Mouse (Mus musculus) midbrain, embryonic 10.5 days (tissue): ENCODE measurements around the gene Spats2. TPM values are rescaled to one million over a fixed set of nuclear protein-coding genes. Genes with fewer than 3 reads are reported as not detected.
"Not testable (repeated sequence)": the region's sequence is repeated elsewhere in the genome, so short reads cannot be mapped to it uniquely, and the experiment has no call there.

Experiments used
- DNase-seq: peaks from one replicate; pipeline ENCODE4 v3.0.0-alpha.2; 2017; ENCODE audit warnings: low spot score
- H3K27ac ChIP-seq: fragments of 300-500 bp; sonication (generic); replicated peaks from 2 replicates; pipeline ENCODE4 v1.5.1; 2016; ENCODE audit warnings: mild to moderate bottlenecking
- H3K27me3 ChIP-seq: fragments of 300-500 bp; sonication (generic); 2 replicates; pipeline ENCODE4 v1.6.1; 2016; ENCODE audit warnings: low read depth, mild to moderate bottlenecking; ENCODE audit not compliant: poor library complexity, severe bottlenecking
- H3K36me3 ChIP-seq: fragments of 300-500 bp; sonication (generic); 2 replicates; pipeline ENCODE4 v1.6.1; 2016; ENCODE audit warnings: mild to moderate bottlenecking, moderate library complexity
- H3K4me1 ChIP-seq: fragments of 300-500 bp; sonication (generic); 2 replicates; pipeline ENCODE4 v1.6.1; 2016
- H3K4me3 ChIP-seq: fragments of 300-500 bp; sonication (generic); 2 replicates; pipeline ENCODE4 v1.5.1; 2016; ENCODE audit warnings: mild to moderate bottlenecking, moderate library complexity
- H3K9me3 ChIP-seq: fragments of 300-500 bp; sonication (generic); replicated peaks from 2 replicates; pipeline ENCODE4 v1.6.1; 2016; ENCODE audit warnings: mild to moderate bottlenecking
- WGBS: fragments of 180-500 bp; shearing (Covaris S2); methylation state at CpG from one replicate; pipeline ENCODE4 v1.1.7; 2016; 5-methylcytosine and 5-hydroxymethylcytosine counted together
- polyA plus RNA-seq: library from polyadenylated mRNA; unstranded; fragments of >200 nt; fragmentation: Nextera tagmentation; extraction: Ambion mirVana; gene quantifications from 2 replicates; pipeline ENCODE4 v1.2.1, GENCODE M21; 2016

Spats2 gene
- polyA plus RNA-seq, 1 experiment from 2014 or later, result 57.1 TPM

GRCm38 (mm10) chr15:99248972-99249371, 123.3 kb downstream of the Spats2 start:
- peaks cover 28% of the 10 kb centered on the region for H3K4me1 ChIP-seq
- H3K4me3 ChIP-seq, result no peak overlapping the region
- no peak for DNase-seq
- H3K9me3 ChIP-seq, result no peaks in the 10 kb centered on the region
- no peaks in the 10 kb centered on the region for H3K27me3 ChIP-seq
- no peak overlapping the region for H3K27ac ChIP-seq
- H3K36me3 ChIP-seq, result peaks cover 63% of the 10 kb centered on the region
- 85% methylated on average over 9 of the region's 9 CpGs for WGBS

GRCm38 (mm10) chr15:99249938-99250337, 124.2 kb downstream of the Spats2 start:
- H3K4me3 ChIP-seq, result peak overlapping the region; percentile 75; the same call in 1 of the 2 replicates
- peaks cover 53% of the 10 kb centered on the region for H3K36me3 ChIP-seq
- DNase-seq, result no peak
- no peaks in the 10 kb centered on the region for H3K9me3 ChIP-seq
- peaks cover 28% of the 10 kb centered on the region for H3K4me1 ChIP-seq
- H3K27ac ChIP-seq, result no peak overlapping the region
- WGBS, result 93% methylated on average over 11 of the region's 11 CpGs
- no peaks in the 10 kb centered on the region for H3K27me3 ChIP-seq

- H3K27me3 ChIP-seq, result not testable (repeated sequence)
Observed at GRCm38 (mm10) chr15:99251111-99251510, 125.4 kb downstream of the Spats2 start.

GRCm38 (mm10) chr15:99251626-99252380, 126.1 kb downstream of the Spats2 start, which contains the start of gene Mcrs1:
Gene Mcrs1 (minus strand): TSS chr15:99251961.
- Histone ChIP-seq H3K27me3 (no peaks in the 10 kb centered on the region), H3K9me3 (no peaks in the 10 kb centered on the region), H3K36me3 (peaks cover 35% of the 10 kb centered on the region), H3K27ac (peak within 1 kb of the TSS; percentile 93), H3K4me3 (peak within 1 kb of the TSS; percentile 75), H3K4me1 (peaks cover 28% of the 10 kb centered on the region)
- under 1% methylated on average over 52 of the region's 52 CpGs for WGBS
- peak; percentile 95 for DNase-seq

More at GRCm38 (mm10) chr15:99251111-99251510, 125.4 kb downstream of the Spats2 start:
- WGBS, result under 1% methylated on average over 14 of the region's 15 CpGs
- peak overlapping the region; percentile 74 for H3K27ac ChIP-seq
- H3K9me3 ChIP-seq, DNase-seq: not testable (repeated sequence)
- H3K36me3 ChIP-seq, result peaks cover 42% of the 10 kb centered on the region
- H3K4me1 ChIP-seq, result peaks cover 28% of the 10 kb centered on the region
- H3K4me3 ChIP-seq, result peak overlapping the region; percentile 75

- Histone ChIP-seq H3K36me3 (peaks cover 27% of the 10 kb centered on the region), H3K27me3 (no peaks in the 10 kb centered on the region), H3K4me3 (peak overlapping the region; percentile 75), H3K9me3 (no peaks in the 10 kb centered on the region), H3K27ac (peak overlapping the region; percentile 93), H3K4me1 (peaks cover 28% of the 10 kb centered on the region)
- DNase-seq, result no peak
- WGBS, result 7% methylated on average over 22 of the region's 22 CpGs
Observed at GRCm38 (mm10) chr15:99252381-99253174, 126.9 kb downstream of the Spats2 start.

GRCm38 (mm10) chr15:99253175-99253479, 127.4 kb downstream of the Spats2 start:
- WGBS, result 44% methylated on average over 2 of the region's 2 CpGs
- H3K36me3 ChIP-seq, result peaks cover 21% of the 10 kb centered on the region
- H3K27me3 ChIP-seq, H3K27ac ChIP-seq, H3K9me3 ChIP-seq, DNase-seq: not testable (repeated sequence)
- peaks cover 28% of the 10 kb centered on the region for H3K4me1 ChIP-seq
- peak overlapping the region; percentile 75 for H3K4me3 ChIP-seq

- WGBS, result 92% methylated on average over 6 of the region's 6 CpGs
- Histone ChIP-seq H3K27me3 (no peaks in the 10 kb centered on the region), H3K9me3 (no peaks in the 10 kb centered on the region), H3K4me3 (no peak overlapping the region), H3K4me1 (peaks cover 28% of the 10 kb centered on the region), H3K27ac (no peak overlapping the region), H3K36me3 (peaks cover 15% of the 10 kb centered on the region)
- DNase-seq, result no peak
Observed at GRCm38 (mm10) chr15:99253772-99254171, 128.1 kb downstream of the Spats2 start.

GRCm38 (mm10) chr15:99254477-99255005, 128.8 kb downstream of the Spats2 start:
- WGBS, result 85% methylated on average over 2 of the region's 2 CpGs
- Histone ChIP-seq H3K36me3 (peaks cover 7% of the 10 kb centered on the region), H3K4me3 (no peak overlapping the region), H3K27me3 (no peaks in the 10 kb centered on the region), H3K4me1 (peaks cover 33% of the 10 kb centered on the region), H3K9me3 (no peaks in the 10 kb centered on the region), H3K27ac (no peak overlapping the region)
- DNase-seq, result no peak

- no peak for DNase-seq
- no peak overlapping the region for H3K27ac ChIP-seq
- H3K9me3 ChIP-seq, result no peaks in the 10 kb centered on the region
- H3K4me3 ChIP-seq, result no peak overlapping the region
- no peaks in the 10 kb centered on the region for H3K36me3 ChIP-seq
- WGBS, result 84% methylated on average over 6 of the region's 6 CpGs
- peaks cover 35% of the 10 kb centered on the region for H3K4me1 ChIP-seq
- H3K27me3 ChIP-seq, result no peaks in the 10 kb centered on the region
Observed at GRCm38 (mm10) chr15:99255241-99255749, 129.6 kb downstream of the Spats2 start.

GRCm38 (mm10) chr15:99259167-99259729, 133.5 kb downstream of the Spats2 start:
- Histone ChIP-seq H3K36me3 (no peaks in the 10 kb centered on the region), H3K27me3 (no peaks in the 10 kb centered on the region), H3K9me3 (no peaks in the 10 kb centered on the region), H3K4me1 (peaks cover 13% of the 10 kb centered on the region), H3K27ac (peak overlapping the region; percentile 67), H3K4me3 (peak overlapping the region; percentile 39)
- no peak for DNase-seq
- 71% methylated on average over 8 of the region's 8 CpGs for WGBS

- Histone ChIP-seq H3K4me3 (peak overlapping the region; percentile 39), H3K9me3 (no peaks in the 10 kb centered on the region), H3K27ac (peak overlapping the region; percentile 67), H3K27me3 (no peaks in the 10 kb centered on the region), H3K4me1 (peaks cover 18% of the 10 kb centered on the region), H3K36me3 (no peaks in the 10 kb centered on the region)
- DNase-seq, result peak; percentile 89
- WGBS, result 1% methylated on average over 9 of the region's 10 CpGs
Observed at GRCm38 (mm10) chr15:99259730-99260252, 134.1 kb downstream of the Spats2 start.

- Histone ChIP-seq H3K27me3 (no peaks in the 10 kb centered on the region), H3K27ac (no peak overlapping the region), H3K36me3 (no peaks in the 10 kb centered on the region), H3K9me3 (no peaks in the 10 kb centered on the region), H3K4me1 (peaks cover 24% of the 10 kb centered on the region), H3K4me3 (no peak overlapping the region)
- no peak for DNase-seq
- WGBS, result 85% methylated on average over 10 of the region's 10 CpGs
Observed at GRCm38 (mm10) chr15:99262702-99263101, 137.0 kb downstream of the Spats2 start.
